Mouse (Mus musculus) gastrocnemius, adult 8-10 months (tissue): ENCODE data around the gene Trex1. TPM values are rescaled to one million over a fixed set of nuclear protein-coding genes. Genes with fewer than 3 reads are reported as not detected.

ENCODE experiments used
- DNase-seq, 2 experiments: peaks; one replicate each; pipeline ENCODE4 v3.0.0; 2022; ENCODE audit warnings: low spot score in 2 of 2
- total RNA-seq, 4 experiments: library from RNA; stranded (reverse); gene quantifications; 2 replicates each; pipeline ENCODE4 v1.2.4; 2022

The Trex1 gene
- total RNA-seq, 4 experiments from 2014 or later: 11.4 to 17.2 (median 13.0) TPM

DNA sequence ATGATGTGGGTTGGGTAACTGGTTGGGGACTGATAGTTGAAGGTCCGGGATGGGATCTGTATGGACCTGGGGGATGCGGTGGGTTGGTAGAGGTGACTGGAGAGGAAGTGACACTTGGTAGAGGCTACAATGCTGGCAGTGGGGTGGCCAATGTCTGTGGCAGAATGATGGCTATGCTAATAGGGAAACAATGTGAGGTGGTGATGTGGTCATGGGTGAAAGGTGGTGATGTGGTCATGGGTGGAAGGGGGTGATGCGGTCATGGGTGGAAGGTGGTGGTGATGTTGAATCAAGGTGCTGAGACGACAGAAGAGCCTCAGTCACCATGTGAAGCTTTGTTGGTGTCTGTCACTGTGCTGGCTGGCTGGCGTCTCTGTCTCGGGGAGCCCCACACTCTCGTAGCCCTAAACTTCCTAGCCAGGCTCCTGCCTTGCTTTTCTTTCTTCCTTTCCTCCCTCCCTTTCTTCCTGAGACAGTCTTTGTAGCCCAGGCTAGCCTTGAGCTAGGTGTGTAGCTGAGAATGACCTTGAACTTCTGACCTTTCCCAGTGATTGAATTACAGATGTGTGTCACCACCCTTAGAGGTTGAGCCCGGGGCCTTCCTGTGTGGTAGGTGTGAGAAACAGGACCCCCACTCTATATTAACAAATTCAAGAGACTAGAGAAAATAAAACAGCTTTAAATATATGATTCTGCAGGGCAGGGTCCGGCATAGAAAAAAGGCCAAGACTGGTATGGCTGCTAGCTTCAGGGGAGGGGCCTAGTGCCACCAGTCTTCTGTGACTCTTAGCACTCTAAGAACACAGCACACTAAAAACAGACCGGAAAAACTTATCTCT lies 7.7 kb downstream of the Trex1 start:
- no peak for DNase-seq

DNA sequence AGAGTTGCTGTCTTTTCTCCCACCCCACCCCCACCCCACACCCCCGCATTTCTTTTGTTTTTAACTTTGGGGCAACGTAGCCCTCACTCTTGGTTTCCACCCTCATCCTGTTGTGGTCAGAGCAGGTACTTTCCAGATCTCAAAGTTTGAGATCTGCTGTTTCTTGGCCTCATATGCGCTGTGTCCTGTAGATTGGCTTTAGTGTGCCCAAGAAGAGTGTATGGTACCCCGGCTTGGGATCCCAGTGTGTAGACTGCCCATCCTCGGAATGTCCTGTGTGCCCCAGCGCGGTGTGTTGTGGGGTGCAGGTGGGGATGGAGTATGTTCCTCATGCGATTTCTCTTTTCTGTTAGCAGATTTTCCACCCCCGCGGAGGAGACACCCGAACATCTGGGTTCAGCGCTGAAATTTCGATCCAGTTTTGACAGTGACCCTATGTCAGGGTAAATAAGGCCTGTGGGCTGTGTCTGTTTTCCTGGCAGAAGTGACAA lies 8.5 kb downstream of the Trex1 start:
- no peak for DNase-seq

DNA sequence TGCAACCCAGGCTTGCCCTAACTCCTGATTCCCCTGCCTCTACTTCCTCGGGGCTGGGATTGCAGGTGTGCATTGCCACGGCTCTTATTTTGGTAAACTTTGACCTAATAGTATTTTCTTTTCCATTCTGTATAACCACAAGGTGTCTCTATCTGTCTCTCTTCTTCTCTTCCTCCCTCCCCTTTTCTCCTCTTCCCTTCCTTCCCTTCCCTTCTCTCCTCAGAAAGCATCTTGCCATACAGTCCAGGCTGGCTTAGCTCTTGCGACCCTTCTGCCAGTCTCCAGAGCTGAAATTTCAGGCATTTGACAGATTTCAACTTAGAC lies 8.9 kb downstream of the Trex1 start:
- no peak for DNase-seq

DNA sequence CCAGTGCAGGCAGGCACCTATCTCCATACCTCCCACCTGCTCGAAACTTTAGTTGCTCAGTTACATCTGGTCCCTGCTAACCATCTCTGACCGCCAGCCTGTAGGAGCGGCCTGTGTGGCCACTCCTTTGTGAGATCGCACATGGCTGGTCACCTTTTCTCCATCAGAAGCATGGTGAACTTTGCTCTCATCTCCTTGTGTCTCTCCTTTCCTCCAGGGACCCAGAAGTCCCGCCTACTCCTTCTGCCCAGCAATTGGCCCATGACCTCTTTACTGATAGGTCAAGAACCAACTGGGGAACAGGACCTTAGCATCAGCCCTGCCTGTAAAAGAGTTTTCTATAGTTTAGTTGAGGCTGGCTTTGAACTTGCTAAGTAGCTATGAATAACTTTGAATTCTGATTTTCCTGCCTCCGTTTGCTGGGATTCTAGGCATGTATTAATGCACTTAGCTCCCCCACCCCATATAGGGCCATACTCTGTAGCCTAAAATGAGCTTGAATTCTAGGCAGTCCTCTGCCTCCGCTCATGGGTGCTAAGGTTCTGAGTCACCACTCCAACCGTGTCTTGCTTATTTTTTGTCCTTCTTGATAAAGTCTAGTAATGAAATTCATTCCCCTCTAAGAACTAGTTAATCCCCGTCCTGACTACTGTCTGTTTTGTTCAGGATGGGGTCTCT lies 9.4 kb downstream of the Trex1 start:
- DNase-seq: no peak

DNA sequence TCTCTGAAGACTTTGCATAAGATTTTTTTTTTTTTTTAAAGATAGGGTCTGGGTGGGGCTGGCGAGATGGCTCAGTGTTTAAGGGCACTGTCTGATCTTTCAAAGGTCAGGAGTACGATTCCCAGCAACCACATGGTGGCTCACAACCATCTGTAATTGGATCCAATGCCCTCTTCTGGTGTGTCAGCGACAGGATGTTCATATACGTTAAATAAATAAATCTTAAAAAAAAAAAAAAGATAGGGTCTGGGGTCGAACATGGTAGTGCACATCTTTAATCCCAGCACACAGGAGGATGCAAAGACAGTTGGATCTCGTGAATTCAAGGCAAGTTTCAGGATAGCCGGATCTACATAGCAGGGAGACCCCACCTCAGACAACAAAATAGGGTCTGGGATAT lies 10.2 kb downstream of the Trex1 start:
- DNase-seq: no peak

DNA sequence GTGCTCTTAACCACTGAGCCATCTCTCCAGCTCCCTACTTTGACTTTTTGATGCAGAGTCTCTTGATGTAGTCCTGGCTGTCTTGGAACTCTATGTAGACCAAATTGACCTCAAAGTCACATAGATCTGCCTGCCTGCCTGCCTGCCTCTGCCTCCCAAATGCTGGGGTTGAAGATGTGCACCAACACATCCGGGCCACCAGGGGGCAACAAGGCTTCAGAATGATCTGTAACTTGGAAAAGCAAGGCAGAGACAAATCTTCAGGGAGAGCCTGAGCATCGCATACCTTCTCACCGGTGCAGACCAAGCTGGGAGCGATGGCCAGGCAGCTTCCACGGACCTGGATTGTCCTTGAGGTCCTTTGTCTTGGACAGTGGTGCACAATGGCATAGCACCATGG lies 13.2 kb downstream of the Trex1 start:
- peak in 1 of 2 experiments; percentile 38 for DNase-seq

DNA sequence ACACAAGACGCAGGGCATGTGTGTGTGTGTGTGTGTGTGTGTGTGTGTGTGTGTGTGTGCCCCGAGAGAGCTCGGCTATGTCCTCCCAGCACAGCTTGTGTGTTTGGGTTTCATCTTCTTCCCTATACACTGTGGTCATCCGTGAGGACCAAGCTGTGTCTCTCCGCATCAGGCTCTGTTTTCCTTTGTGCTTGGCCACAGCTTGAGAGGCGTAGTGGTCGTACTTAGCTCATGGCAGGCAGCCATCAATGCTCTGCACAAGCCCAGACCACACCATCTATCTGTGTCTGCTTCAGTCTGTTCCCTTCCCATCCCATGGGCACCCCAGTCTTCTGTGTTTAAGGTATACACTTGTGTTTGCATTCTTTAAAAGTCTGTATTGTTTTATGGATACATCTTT lies 18.2 kb downstream of the Trex1 start:
- DNase-seq: no peak

DNA sequence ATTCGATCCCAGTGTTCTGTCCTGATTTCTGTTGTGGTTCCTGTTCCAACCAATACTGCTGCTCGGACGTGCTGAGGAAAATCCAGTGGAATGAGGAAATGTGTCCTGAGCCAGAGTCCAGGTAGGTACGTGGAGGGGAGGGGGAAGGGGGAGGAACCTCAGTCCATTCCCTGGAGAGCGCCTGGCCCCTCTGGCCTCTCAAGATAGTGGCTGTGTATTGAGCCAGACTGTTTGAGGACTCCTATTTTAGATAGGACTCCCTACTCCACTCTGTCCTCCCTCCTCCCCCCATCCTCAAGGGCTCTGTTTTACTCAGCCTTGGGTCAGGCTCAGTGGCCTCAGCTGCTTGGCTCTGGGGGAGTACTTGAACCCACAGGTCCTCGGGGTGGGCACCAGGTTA lies 18.6 kb downstream of the Trex1 start:
- no peak for DNase-seq

DNA sequence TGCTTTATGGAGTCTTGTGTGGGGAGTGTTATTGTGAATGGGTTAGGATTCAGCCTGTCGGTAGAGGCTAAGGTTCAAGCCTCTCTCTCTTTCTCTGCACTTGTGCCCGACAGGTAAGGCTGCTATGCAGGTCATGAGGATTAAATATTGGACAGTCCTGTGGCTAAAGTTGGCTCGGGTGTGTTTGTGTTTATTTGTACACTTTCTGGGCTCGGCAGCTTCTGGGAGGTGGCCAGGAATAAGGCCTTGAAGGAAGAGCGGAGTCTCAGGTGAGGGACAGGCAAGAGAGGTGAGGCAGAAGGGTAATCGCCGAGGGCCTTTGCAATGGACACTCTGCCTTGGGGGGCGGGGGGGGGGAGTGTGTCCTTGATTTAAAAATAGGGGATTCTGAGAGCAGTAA lies 19.3 kb downstream of the Trex1 start:
- no peak for DNase-seq

DNA sequence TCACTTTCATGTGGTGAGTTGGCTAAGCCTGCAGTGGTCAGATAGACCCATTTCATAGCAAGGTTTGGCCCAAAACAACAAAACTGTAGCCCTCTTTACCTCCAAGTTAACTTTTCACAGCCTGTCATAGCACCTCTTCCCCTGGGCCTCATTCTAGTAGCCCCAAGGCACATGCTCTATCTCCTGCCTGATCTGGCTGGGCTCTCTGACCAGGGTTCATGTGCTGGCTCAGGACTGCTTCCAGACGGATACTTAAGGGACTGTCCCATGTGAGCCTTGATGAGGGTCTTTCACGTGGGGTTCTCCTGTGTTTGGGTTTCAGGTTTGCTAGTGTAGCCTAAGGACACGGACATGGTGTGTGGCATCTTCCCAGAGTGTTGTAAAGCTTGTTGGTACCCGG lies 19.9 kb downstream of the Trex1 start:
- no peak for DNase-seq

DNA sequence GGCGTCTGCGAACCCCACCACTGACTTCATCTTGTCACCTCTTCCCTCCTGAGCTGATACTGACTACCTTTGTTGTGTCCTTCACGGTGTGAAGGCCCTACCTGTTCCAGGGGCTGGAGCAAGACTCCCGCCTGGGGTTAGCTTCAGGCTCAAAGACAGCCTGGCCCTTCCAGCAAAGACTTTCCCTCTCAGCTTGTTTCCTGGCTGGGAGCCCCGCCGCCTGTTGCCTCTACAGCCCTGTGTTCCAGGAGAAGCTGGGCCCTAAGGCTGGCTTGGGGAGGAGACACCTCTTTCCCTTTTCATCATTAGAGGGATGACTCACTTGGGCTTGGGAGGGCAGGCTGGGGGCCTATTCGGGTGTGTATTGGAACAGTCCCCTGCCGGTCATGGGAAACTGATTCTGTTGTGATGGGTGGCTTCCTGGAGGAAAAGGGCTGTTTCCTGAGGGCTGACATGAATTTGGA lies 20.6 kb downstream of the Trex1 start:
- DNase-seq: peak; percentile 41 to 55

DNA sequence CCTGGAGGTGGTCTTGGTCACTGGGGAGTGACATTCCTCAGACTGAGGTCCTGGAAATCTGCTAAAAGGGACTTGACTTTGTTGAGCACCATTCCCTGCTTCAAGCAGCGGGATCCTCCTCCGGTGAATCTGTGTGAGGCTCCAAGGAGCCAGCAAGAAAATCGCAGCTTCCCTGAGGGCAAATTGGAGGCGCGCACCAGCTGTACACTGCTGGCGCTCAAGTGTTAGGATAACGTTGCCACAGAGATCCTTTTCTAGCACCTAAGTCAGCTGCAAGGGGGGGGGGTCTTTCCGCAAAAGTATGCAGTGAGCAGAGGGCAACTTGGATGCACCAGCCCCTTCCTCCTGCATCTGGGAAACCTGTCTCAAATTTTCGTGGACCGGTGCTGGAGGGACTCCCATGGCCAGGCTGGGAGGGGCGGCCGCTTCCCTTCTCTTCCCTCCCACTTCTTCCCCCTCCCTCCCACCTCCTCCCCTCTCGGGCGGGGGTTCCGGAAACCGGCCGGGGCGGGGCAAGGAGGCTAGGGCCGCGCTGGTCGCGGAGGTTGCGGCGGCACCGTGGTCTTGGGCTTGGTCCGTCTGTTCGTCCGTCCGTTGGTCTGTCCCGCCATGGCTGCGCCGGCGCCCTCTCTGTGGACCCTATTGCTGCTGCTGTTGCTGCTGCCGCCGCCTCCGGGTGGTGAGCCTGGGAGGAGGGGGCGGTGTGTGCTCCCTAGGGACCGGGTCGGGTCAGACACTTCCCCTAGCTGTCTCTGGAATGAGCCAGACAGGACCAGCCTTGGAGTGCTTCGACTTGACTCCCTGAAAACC lies 21.2 kb downstream of the Trex1 start, which contains the start of gene Shisa5:
Gene Shisa5, plus strand, starts transcription at position 480 of the 810 bp plus-strand sequence.
- DNase-seq: peak; percentile 57 to 67

DNA sequence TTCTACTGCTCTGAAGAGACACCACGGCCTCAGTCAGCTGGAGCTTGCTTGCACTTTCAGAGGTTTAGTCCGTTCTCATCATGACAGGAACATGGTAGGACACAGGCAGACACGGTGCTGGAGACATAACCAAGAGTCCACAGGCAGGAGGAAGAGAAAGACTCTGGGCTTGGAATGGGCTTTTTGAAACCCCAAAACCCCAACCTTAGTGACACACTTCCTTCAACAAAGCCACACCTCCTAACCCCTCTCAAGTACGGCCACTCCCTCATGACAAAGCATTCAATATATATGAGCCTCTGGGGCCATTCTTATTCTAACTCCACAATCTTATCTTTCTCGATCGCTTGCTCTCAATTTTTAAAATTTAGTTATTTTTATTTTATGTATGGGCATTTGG lies 27.1 kb downstream of the Trex1 start:
- no peak for DNase-seq

DNA sequence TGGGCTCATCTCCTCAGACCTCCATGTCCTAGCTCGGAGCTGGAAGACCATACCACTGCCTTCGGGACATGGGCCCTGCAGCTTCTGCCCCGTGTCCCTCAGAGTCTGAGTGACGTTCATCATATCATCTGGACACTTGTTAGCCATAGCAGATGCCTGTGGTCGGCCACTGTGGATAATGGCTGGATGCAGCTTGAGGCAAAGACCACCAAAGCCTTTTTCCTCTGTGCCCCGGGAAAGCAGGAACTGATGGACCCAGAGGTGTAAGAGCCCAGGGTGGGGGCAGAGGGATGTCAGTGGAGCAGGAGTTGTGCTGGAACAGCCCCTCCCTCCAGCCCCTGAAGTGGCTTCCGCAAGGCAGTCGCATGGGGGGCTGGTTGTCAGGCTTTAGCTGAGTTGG lies 27.8 kb downstream of the Trex1 start:
- DNase-seq: no peak

DNA sequence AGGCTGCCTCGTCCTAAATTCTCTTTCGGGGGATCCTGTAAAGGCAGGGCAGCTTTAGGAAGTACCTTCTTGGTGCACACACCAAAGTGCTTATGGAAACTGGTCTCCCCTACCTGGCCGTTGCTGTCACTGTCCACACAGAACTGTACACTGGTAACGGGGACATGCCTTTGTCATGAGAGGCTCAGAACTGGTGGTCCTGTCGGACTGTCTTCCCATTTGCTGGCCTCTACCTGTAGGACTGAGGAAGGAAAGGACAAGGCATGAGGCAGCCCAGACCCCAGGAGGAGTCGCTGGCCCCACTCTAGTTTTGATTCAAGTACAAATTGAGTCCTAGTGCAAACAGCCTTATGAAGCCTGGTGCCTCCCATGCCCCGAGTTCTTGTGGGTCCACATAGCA lies 28.5 kb downstream of the Trex1 start:
- no peak for DNase-seq

DNA sequence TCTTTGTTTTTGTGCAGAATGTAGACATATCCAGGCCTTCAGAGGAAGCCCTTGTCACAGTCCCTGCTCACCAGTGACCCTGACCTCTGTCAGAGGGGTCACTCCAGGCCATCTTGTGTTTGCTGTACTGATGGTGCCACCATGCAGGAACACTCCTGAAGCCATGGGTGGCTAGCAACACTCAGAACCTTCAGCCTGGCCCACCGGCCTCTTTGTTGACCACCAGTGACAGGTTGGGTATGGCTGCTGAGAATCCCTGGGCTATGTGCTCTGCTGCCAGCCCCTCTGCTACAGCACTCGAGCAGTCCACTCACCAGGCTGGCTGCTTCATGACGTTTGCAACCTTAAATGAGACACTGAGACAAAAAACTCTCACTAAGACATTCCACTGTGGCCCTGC lies 29.2 kb downstream of the Trex1 start:
- no peak for DNase-seq

DNA sequence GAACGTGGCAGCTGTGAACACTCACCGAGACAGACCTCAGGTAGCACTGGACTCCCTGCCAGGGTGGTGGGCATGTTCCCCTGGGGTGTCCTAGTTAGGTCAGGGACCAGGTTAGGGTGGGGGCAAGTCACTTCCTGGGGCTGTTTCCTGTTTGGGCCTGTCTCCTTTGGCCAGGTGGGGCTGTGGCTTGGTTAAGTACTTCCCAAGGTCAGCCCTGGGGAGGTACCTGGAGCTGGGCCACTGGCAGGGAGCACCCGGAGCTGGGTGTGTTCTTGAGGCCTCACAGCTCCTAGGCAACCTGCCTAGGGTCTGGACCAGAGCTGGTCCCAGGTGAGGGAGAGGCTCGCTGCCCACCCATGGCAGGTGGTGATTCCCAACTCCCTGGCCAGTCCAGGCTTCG lies 30.6 kb downstream of the Trex1 start:
- no peak for DNase-seq

DNA sequence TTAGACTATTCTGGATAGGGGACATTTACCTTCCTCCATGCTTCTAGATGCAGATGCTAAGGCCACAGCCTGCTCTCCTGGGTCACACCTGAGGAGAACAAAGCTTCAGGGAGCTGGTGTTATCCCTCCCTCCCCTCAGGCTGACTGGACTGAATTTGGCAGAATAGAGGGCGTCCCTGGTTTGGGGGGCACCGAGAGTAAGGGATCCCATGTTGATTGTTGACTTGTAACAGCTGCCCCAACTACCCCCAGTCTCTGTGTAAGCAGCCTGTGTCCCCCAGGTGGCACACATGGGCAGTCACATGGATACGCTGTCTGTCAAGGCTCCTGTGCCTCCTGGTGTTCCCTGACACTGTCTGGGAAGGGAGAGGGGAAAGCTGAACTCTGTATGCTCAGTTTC lies 31.1 kb downstream of the Trex1 start:
- DNase-seq: no peak

DNA sequence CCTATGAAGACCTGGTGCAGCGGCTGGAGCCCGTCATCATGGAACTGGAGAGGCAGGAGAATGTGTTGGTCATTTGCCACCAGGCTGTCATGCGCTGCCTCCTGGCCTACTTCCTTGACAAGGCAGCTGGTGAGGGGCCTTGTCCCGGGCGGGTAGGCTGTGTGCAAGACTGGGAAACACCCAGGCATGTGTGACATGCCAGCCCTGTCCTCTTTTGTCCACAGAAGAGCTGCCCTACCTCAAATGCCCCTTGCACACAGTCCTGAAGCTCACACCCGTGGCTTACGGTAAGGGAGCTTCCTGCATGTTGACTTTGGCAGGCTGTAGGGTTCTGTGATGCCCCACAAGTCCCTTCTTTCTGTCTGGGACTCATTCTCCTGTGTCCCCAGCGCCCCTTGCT lies 32.0 kb downstream of the Trex1 start:
- peak in 1 of 2 experiments; percentile 61 for DNase-seq

DNA sequence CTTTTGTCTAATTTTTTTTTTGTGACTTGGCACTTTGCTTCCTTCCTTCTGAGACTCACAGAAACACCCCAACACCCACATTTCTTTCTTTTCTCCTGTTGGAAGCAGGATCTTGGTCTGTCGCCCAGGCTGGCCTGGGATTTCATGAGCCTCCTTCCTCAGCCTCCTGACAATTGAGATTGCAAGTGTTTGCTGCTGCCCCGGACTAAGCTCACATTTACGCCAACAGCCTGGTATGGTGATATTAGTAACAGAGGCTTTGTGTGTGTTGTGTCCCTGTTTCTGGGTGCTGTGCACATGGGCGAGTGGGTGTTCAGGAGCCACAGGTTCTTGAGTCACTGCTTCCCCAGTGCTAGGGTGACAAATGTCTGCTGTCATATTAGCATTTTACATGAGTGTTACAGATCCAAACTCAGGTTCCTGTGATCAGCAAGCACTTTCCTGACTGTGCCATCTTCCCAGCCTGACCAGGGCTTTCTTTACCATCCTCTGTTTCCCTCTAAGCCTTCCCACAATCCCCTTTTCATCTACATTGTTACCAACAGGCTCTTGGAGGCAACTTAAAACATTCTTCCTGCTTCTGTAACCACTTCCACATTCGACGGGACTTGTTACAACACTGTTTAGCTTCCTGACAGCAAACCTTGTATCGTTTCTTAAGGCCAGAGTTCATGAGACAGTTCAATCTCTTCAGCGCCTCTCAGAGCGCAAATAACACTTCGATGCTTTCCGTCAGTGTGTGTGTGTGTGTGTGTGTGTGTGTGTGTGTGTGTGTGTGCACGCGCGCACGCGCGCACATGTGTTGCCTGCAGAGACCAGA lies 36.5 kb downstream of the Trex1 start:
- DNase-seq: no peak

DNA sequence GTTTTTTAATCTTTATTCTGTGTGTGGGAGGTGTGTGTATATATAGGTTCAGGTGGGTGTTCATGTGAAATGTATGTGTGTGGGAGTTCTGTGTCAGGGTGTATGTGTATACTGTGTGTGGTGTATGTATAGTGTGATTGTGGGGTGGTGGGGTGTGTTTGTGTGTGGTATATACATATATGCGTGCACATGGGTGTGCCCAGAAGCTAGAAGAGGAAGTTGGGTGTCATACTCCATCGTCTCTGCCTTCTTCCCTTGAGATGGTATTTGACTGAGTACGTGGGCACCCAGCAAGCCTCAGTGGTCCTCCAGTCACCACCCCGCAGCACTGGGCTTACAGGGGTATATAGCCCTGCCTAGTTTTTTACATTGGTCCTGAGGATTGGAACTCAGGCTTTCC lies 38.1 kb downstream of the Trex1 start:
- no peak for DNase-seq
